Mouse (Mus musculus): ENCODE results near the gene Olfr656. TPM values are rescaled to one million over a fixed set of nuclear protein-coding genes. Genes with fewer than 3 reads are reported as not detected.

Gene Olfr656
- polyA plus RNA-seq (2012; rRNA removed): not detected in 2 replicates

GRCm38 (mm10) chr7:104613655-104614054 lies at the start of gene Olfr656:
Gene Olfr656 (plus strand): TSS chr7:104613955.

GRCm38 (mm10) chr7:104577014-104577413 lies 36.7 kb upstream of the Olfr656 start, which contains the start of gene Olfr653:
Gene Olfr653 (plus strand): TSS chr7:104577314.

GRCm38 (mm10) chr7:104586725-104587124 lies 27.0 kb upstream of the Olfr656 start, which contains the start of gene Olfr654:
Gene Olfr654 (plus strand): TSS chr7:104587025.

GRCm38 (mm10) chr7:104601679-104602078 lies 12.1 kb upstream of the Olfr656 start, which contains the start of gene Olfr655:
Gene Olfr655 (minus strand): TSS chr7:104601779.

DNA sequence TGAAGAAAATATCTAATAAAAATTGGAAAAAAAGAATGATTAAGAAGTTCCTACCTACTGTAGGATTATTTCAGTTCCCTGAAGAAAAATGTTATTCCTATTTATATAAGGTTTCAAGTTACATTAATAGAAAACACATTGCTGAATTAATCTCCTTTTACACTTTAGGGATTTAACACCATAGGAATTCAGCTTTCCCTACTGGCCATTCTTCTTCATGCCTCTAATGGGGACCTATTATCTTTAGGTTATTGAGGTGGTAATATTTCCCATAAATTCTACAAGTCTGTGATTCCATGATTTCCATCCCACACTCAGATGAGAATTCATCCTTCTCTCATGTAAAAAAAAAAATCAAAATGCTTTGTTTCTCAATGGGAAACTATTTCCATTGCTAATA lies 10.7 kb downstream of the Olfr656 start, which contains the start of gene Olfr657:
Gene Olfr657, plus strand, starts transcription at position 301 of the 400 bp plus-strand sequence.

DNA sequence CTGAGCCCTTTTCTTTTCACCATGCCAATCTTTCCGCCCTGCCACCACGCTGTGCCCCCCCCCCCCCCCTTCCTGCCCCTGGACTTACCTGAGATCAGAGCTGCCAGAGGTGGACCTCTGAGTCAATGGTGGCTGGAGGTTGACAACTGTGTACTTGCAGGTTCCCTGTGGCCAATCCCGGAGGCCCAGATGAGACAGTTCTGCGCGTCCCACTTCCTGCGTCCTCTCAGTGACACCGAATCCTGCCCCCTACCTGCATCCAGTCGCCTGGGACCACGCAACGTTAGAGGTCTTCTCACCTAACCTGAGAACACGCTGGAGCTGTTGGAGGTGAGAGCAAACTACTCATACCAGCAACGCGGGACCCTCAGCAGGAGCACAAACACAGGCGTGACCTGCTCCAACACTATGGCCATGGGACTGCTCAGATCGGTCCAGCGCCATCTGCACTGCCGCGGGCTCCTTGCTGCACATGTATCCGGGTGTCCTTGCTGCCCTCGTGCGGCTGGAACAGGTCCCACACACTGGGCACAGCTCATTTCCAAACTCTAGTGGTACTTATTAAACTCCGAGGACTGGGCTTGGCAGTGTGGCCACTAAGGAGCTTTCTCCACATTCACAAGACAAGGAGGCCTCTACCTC lies 33.2 kb downstream of the Olfr656 start, which contains the start of gene Olfr658:
Gene Olfr658, minus strand, starts transcription at position 465 of the 642 bp plus-strand sequence.

DNA sequence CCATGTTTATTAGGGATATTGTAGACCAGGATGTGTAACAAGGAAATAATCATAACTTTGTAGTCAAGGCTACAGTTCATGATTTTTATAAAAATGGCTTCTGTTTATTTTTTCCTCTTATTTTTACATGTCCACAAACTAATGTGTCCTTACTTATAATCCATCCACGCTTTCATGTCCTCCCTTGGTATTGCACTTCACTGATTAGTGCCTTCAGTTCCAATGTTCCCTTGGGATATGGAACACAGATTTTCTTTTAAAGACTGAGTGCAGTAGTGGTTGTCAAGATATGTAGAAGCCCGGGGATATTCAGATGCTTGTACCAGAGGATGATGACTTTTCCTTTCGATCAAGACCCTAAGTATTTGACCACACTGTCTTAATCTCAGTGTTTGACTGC lies 52.7 kb downstream of the Olfr656 start, which contains the start of gene Olfr659:
Gene Olfr659, plus strand, starts transcription at position 301 of the 400 bp plus-strand sequence.

Other genes starting within 250 kb of the Olfr656 start
- 0.15 and 0.23 TPM in 2 replicates for gene Trim30b, start 244.1 kb upstream of the Olfr656 start, polyA plus RNA-seq (2012; rRNA removed)
- 0.21 and 0.23 TPM in 2 replicates for gene Trim30c, start 213.1 kb upstream of the Olfr656 start, polyA plus RNA-seq (2012; rRNA removed)
- 1.8 and 2.6 TPM in 2 replicates for gene Trim30a, start 148.8 kb upstream of the Olfr656 start, polyA plus RNA-seq (2012; rRNA removed)
- gene Trim30d, start 106.1 kb upstream of the Olfr656 start, polyA plus RNA-seq (2012; rRNA removed): 0.63 and 0.83 TPM in 2 replicates
- not detected in 2 replicates for gene Olfr651, start 63.8 kb upstream of the Olfr656 start, polyA plus RNA-seq (2012; rRNA removed)
- gene Olfr652, start 53.1 kb upstream of the Olfr656 start, polyA plus RNA-seq (2012; rRNA removed): not detected in 2 replicates
- not detected in 2 replicates for gene Olfr653, start 36.6 kb upstream of the Olfr656 start, polyA plus RNA-seq (2012; rRNA removed)
- not detected in 2 replicates for gene Olfr654, start 26.9 kb upstream of the Olfr656 start, polyA plus RNA-seq (2012; rRNA removed)
- not detected in 2 replicates for gene Olfr655, start 12.2 kb upstream of the Olfr656 start, polyA plus RNA-seq (2012; rRNA removed)
- not detected in 2 replicates for gene Olfr657, start 10.8 kb downstream of the Olfr656 start, polyA plus RNA-seq (2012; rRNA removed)
- 0.01 TPM in 1 of 2 replicates, not detected in the other for gene Olfr658, start 33.4 kb downstream of the Olfr656 start, polyA plus RNA-seq (2012; rRNA removed)
- not detected in 2 replicates for gene Olfr659, start 52.8 kb downstream of the Olfr656 start, polyA plus RNA-seq (2012; rRNA removed)
- not detected in 2 replicates for gene Olfr661, start 72.5 kb downstream of the Olfr656 start, polyA plus RNA-seq (2012; rRNA removed)
- gene Usp17le, start 163.5 kb downstream of the Olfr656 start, polyA plus RNA-seq (2012; rRNA removed): not detected in 2 replicates
- gene Usp17lb, start 228.6 kb downstream of the Olfr656 start, polyA plus RNA-seq (2012; rRNA removed): not detected in 2 replicates
- gene Usp17la, start 243.1 kb downstream of the Olfr656 start, polyA plus RNA-seq (2012; rRNA removed): not detected in 2 replicates